Mouse (Mus musculus) induced T-regulatory cell, adult 2 months (primary cell): ENCODE data around the gene Ldlrad2.

Source experiments
- DNase-seq: peaks from one replicate; pipeline ENCODE4 v3.0.0-alpha.2; 2012; ENCODE audit warnings: low read depth

The Ldlrad2 gene

GRCm38 (mm10) chr4:137553466-137553865 lies 20.9 kb downstream of the Ldlrad2 start:
- DNase-seq = no peak

- DNase-seq = peak; percentile 16
Observed at GRCm38 (mm10) chr4:137546003-137546525, 28.3 kb downstream of the Ldlrad2 start.

- DNase-seq = no peak
Observed at GRCm38 (mm10) chr4:137545568-137545967, 28.8 kb downstream of the Ldlrad2 start.

- no peak for DNase-seq
Observed at GRCm38 (mm10) chr4:137542968-137543367, 31.4 kb downstream of the Ldlrad2 start.

GRCm38 (mm10) chr4:137540356-137540755 lies 34.0 kb downstream of the Ldlrad2 start:
- peak; percentile 4 for DNase-seq

GRCm38 (mm10) chr4:137527872-137528271 lies 46.5 kb downstream of the Ldlrad2 start:
- DNase-seq = no peak

- DNase-seq = no peak
Observed at GRCm38 (mm10) chr4:137527368-137527767, 47.0 kb downstream of the Ldlrad2 start.

- no peak for DNase-seq
Observed at GRCm38 (mm10) chr4:137525426-137525825, 48.9 kb downstream of the Ldlrad2 start.
